Mouse (Mus musculus) ovary, postnatal 36 days (tissue): ENCODE data around the gene Icos.

ENCODE experiments used
- DNase-seq: peaks from one replicate; pipeline ENCODE4 v3.0.0; 2022; ENCODE audit warnings: low spot score, mixed read lengths

Gene Icos

DNA sequence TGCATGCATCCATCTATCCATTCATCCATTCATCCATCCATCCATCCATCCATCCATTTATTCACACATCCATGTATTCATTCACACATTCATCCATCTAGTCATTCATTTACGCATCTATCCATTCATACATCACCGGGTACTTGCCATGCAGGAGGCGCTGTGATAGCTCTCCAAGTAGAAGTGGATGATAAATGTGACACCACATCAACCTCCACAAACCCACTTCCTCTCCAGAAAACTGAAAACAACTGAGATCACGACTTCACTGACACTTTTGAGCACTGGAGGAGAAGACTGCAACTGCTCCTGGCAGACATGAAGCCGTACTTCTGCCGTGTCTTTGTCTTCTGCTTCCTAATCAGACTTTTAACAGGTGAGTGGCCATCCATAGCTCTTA, at the start of gene Icos:
TSS of gene Icos (plus strand) at position 287 of the 400 bp plus-strand sequence.
- DNase-seq = no peak

DNA sequence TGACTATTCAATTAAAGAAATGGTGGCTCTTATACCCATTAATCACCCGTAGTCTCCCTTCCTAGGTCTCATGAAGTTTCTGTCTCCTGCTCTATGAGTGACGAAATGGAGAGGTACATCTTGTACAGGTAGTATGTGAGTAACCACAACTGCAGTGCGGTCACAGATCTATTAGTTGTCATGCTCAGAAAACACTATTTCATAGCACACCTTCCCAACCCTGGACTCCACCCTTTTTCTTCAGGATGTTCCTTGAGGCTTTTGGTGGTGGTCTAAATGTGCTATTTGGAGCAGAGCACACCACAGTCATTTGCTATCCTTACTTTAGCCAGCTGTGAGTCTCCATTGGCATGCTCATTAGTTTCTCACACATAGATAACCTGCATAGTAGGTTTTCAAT, 48.7 kb upstream of the Icos start:
- no peak for DNase-seq

- no peak for DNase-seq
Measured at GRCm38 (mm10) chr1:60930397-60930796, 47.3 kb upstream of the Icos start.

- no peak for DNase-seq
Measured at GRCm38 (mm10) chr1:60935968-60936581, 41.7 kb upstream of the Icos start.

DNA sequence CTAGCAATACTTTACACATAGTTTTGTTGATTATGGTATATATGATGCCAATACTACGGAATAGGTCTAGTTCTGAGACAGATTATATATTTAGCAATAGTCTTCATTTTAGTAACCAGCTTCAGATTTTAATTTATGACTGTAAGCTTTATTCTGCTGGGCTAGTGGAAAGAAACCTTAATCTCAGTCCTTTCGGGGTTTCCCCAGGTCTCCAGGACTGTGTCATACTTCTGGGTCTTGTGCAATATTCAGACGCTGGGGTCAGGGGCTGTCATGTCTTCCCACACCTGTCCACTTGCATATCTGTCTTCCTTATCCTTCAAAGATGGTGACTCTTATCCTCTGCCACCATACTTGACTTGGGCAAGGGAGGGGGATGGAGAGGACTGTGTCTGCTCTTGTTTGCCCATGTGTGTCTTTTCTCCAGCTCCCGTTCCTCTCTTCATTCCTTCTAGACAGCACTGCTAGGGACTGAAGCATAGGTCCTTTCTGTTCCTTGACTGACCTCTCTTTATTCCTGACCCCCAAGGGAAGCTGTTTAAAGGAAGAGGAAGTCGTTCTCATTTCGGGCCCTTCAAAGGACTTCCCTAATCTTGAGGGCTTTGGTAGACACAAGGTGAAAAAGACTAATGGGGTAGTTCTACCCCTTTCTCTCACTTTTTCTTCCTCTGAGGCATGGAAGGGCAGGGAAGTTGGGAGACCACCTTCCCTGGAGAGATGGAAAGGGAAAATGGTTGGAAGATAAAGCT, 40.6 kb upstream of the Icos start:
- no peak for DNase-seq

DNA sequence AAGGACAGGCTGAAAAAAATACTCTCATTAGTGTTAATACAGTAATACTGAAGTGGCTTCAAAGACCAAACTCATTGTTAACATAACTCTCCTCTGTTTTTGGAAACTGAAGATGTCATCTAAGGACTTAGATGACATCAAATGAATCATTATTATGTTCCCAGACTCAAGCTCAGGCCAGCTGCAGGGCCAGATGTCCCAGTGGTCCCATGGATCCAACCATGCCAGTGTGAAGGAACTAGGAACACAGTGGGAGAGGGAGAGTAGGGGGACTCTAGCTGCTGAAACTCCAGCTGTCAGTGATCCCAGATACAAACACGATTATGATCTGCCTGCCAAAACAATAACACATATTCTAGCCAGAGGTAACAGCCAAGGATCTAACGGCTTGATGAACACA, 39.5 kb upstream of the Icos start:
- DNase-seq = no peak

GRCm38 (mm10) chr1:60938974-60939373, 38.8 kb upstream of the Icos start:
- DNase-seq = no peak

DNA sequence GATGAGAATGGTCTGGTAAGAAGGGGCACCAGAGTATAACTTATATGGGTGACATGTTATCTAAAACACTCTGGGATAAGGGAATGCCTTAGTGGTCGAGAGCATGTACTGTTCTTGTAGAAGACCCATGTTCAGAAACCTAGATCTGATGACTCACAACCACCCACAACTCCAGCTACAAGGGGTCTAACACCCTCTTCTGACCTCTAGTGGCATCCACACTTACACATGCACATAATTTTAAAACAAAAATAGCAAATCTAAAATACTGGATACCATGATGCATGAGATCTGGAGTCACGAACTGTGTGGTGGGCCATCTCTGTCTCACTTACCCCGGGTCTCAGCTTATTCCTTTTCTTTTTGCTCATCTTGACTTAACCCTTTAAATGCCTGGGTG, 37.7 kb upstream of the Icos start:
- no peak for DNase-seq

GRCm38 (mm10) chr1:60940620-60941019, 37.1 kb upstream of the Icos start:
- DNase-seq = no peak

- DNase-seq = no peak
Measured at GRCm38 (mm10) chr1:60941056-60942048, 36.4 kb upstream of the Icos start.

DNA sequence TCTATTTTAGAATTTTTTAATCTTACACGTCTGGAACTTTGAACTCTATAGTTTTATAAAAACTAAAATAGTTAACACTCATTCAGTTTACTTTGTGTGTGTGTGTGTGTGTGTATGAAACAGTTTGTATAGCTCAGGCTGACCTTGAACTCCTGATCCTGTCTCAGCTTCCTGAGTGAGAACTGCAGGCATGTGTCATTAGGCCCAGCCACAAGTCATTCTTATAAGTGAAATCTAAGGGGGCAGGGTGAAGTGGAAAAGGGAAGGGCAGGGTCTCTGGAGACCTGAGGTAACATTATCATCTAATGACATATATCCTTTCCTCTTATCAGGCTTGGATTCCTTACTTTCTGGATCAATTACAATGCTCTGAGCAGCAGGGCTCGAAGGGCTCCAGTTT, 34.8 kb upstream of the Icos start:
- no peak for DNase-seq

DNA sequence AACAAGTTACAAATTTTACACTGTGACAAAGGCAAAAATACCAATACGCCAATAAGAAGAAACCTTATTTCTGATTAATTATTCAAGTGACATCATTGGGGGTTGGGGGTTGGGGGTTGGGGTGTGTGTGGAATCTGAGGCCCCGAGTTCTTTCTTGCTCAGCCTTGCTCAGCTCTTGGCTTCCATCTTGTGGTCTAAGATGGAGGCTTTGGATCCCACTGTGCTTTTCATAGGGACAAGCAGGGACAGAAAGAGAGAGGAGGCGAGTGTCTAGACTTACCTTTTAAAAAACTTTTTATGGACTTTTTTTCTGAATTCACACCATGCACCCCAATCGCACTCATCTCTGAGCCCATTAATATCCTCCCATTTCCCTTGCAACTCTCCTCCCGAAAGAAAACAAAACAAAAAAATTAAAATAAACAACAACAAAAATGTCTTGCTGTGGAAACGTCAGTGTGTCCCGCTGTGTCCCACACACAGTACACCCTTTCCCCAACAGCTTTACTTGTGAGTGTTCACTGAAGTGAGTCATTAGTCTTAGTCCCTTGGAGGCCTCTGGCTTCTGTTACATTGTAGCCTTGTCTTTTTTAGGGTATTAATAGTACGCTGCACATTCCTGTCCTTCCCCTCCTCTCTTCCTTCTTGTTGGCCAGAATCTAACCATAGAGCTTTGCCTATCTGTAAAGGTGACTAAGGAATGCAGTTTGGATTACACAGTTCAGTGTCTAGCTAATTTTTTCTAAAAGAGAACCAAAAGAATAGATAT, 31.9 kb upstream of the Icos start:
- no peak for DNase-seq

GRCm38 (mm10) chr1:60948112-60948511, 29.6 kb upstream of the Icos start:
- DNase-seq = no peak

DNA sequence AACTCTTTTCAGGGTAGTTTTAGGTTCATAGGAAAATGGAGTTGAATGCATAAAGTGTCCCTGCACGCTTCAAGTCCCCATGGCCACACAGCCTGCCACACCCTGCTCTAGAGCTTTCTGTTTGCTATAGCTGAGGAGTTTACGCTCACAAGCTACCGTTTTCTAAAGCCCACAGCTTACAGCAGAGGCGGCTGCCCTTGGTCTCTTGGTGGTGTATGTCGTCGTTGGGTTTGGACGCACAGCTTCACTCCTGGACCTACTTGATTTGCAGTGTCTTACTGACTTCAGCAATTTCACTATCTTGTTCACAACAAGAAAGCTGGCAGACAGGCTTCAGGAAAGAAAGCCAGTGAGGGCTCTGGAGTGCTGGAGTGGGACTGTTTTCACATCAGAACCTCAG, 24.8 kb upstream of the Icos start:
- DNase-seq = no peak

DNA sequence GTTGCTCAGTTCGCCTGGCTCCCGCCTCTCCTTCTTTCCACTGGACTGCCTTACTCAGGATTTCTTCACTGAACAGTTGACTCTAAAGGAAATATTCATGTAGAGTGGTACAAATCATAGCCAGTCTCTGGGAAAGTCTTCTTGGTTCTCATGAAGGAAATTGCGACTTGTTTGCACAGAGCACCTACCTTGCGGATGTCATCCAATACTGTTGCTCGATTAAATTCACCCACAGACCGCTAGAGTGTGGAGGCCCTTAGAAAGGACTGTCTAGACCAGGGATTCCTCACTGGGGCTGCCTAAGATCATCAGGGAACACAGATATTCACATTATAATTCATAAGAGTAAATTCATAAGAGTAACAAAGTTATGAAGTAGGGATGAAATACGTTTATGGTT, 24.0 kb upstream of the Icos start:
- DNase-seq = no peak

DNA sequence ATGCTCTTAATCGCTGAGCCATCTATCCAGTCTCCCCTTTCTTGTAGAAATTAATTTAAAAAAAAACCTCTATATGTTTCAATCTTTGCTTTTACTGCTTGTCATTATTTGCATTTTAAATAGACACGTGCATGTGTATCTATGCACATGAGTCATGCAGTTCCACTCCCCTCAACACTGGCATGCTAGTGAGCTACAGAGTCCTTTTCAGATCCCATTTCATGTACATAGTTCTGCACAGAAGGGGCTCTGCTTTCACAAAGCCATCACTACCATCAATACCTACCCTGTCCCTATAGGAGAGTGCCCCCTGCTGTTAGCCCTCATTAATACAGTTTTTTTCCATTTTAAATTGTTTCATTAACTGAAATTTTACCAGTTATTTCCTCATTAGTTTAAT, 23.0 kb upstream of the Icos start:
- DNase-seq = no peak

DNA sequence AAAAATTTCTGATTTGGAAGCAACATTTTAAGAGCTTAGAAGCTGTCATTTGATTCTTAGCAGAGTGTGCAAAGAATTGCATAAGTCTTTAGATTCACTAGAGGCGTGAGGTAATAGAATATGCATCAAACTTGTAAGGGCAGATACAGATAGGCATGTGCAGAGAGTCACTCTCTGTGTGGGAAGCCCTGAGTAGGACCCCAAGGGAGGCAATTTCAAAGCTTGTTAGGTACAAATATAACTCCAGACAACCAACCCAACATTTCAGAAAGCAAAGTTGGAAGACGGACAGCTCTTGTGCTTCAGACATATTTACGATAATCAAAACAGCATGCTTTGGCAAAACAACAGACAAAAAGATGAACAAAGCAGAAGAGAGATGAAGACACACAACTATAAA, 22.5 kb upstream of the Icos start:
- no peak for DNase-seq

GRCm38 (mm10) chr1:60956196-60956595, 21.5 kb upstream of the Icos start:
- no peak for DNase-seq

DNA sequence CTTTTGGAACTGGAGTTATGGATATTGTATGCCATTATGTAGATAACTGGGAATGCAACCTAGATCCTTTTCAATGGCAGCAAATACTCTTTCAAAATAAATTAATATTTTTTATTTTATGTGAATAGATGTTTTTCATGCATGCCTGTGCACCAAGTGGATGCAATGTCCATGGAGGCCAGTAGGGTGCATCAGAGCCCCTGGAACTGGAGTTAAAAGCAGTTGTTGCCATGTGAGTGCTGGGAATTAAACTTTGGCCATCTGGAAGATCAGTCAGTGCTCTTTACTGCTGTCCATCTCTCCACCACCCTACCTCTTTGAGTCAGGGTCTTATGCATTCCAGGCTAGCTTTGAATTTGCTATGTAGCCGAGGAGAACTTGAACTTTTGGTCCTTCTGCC, 19.4 kb upstream of the Icos start:
- no peak for DNase-seq

DNA sequence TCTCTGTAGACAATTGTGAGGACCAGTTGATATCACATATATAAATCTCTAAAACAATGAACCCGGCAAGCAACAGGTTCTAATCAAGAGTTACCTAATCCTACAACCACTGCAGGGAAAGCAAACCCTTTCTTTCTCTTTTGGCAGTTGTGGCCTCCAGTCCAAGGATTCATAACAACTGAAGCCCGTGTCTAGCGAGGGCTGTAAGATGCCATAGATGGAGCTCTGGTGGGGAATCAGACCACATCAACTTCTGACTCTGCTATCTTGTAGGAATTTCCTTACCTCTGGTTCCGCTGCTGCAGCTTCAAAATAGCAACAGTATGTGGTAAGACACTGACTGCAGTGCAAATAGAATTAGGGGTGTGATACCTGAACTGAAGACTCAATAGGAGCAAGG, 18.5 kb upstream of the Icos start:
- DNase-seq = no peak

DNA sequence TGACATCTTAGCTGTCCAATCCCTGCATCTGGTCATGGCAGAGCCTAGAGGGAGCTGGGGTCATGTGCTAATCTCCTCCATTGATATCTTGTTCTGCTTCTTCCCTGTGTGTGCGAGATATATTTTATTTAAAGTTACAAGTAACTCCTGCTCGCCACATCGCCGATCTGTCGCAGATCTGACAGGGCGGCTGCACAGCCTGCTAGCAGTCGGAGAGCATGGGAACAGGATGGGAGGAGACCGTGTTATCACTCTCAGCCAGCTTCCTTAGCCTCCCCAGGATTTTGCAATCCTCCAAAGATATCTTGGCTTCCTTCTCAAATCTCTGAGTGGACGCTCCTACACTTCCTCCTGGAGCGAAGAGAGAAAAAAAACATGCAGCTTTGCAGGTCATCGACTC, 17.3 kb upstream of the Icos start:
- peak; percentile 36 for DNase-seq

DNA sequence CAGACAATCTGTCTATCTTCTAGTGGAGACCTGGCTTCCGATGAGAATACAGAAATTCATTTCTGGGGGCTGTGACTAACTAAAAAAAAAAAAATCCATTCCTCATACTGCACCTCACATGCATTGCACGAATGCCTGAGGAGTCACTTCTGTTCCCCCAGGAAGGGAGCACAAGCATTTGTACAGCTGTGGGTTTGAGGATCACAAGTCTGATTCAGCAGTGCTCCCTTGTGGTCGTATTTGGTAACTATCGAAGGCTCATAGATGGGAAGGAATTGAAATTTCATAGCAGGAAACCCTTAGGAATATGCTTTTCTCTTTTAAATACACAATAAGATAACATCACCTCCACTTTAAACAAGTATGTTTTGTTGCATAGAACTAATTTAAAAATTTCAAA, 16.6 kb upstream of the Icos start:
- DNase-seq = no peak
